Mouse (Mus musculus) MEL (cell line): ENCODE measurements around the gene Eif4e3. TPM values are rescaled to one million over a fixed set of nuclear protein-coding genes. Genes with fewer than 3 reads are reported as not detected.

Experiments
- DNase-seq: peaks from one replicate; pipeline ENCODE4 v3.0.0; 2011; ENCODE audit warnings: low read depth, low spot score
- H3K27ac ChIP-seq: 2 replicates; pipeline ENCODE4 v1.5.1; 2012; ENCODE audit warnings: low read depth, mild to moderate bottlenecking, control low read depth, low read length, moderate library complexity; ENCODE audit not compliant: control insufficient read depth
- H3K27me3 ChIP-seq, 2 experiments: fragments of 150-350 bp in 1 of 2; sonication (generic) in 1 of 2; 2 replicates each; pipeline ENCODE4 v1.6.1; 2012; ENCODE audit warnings: low read length in 2 of 2, mild to moderate bottlenecking in 2 of 2, improper control_type of control experiment in 1 of 2, moderate library complexity in 1 of 2; ENCODE audit not compliant: insufficient read depth in 2 of 2, control insufficient read depth in 1 of 2
- H3K36me3 ChIP-seq, 2 experiments: 2 replicates each; pipeline ENCODE4 v1.6.1; 2012 to 2014; ENCODE audit warnings: low read length in 2 of 2, improper control_type of control experiment in 1 of 2, inconsistent platforms in 1 of 2, mild to moderate bottlenecking in 1 of 2; ENCODE audit not compliant: insufficient read depth in 2 of 2, control insufficient read depth in 1 of 2
- H3K4me1 ChIP-seq, 2 experiments: fragments of 150-350 bp in 1 of 2; sonication (generic) in 1 of 2; 2 replicates each; pipeline ENCODE4 v1.6.1; 2012; ENCODE audit warnings: low read length in 2 of 2, improper control_type of control experiment in 1 of 2, mild to moderate bottlenecking in 1 of 2; ENCODE audit not compliant: insufficient read depth in 2 of 2, control insufficient read depth in 1 of 2
- H3K4me3 ChIP-seq, 2 experiments: fragments of 150-350 bp in 1 of 2; sonication (generic) in 1 of 2; 2 replicates each; pipeline ENCODE4 v1.5.1; 2012; ENCODE audit warnings: low read depth in 2 of 2, low read length in 2 of 2, mild to moderate bottlenecking in 2 of 2, moderate library complexity in 2 of 2, control low read depth in 1 of 2, improper control_type of control experiment in 1 of 2; ENCODE audit not compliant: control insufficient read depth in 1 of 2, insufficient read depth in 1 of 2
- H3K79me2 ChIP-seq: 2 replicates; pipeline ENCODE4 v1.6.1; 2012; ENCODE audit warnings: mild to moderate bottlenecking, low read length, moderate library complexity; ENCODE audit not compliant: control insufficient read depth, poor library complexity, insufficient read depth
- H3K9ac ChIP-seq: 2 replicates; pipeline ENCODE4 v1.6.1; 2012; ENCODE audit warnings: low read depth, mild to moderate bottlenecking, control low read depth, low read length, moderate library complexity; ENCODE audit not compliant: control insufficient read depth, poor library complexity, severe bottlenecking
- H3K9me3 ChIP-seq: fragments of 150-350 bp; sonication (generic); replicated peaks from 2 replicates; pipeline ENCODE4 v1.6.1; 2012; ENCODE audit warnings: mild to moderate bottlenecking, low read length, improper control_type of control experiment, moderate library complexity; ENCODE audit not compliant: insufficient read depth
- CHD1 ChIP-seq: IDR thresholded peaks from 2 replicates; pipeline ENCODE4 v1.6.1; 2012; ENCODE audit warnings: low read depth, mild to moderate bottlenecking, inconsistent platforms, low read length, improper control_type of control experiment
- E2F4 ChIP-seq: IDR thresholded peaks from 2 replicates; pipeline ENCODE4 v1.6.1; 2011; ENCODE audit warnings: low read depth, low read length, improper control_type of control experiment, borderline replicate concordance
- ETS1 ChIP-seq: IDR thresholded peaks from 2 replicates; pipeline ENCODE4 v1.6.1; 2012; ENCODE audit warnings: low read depth, mild to moderate bottlenecking, inconsistent platforms, low read length, improper control_type of control experiment, moderate library complexity
- GABPA ChIP-seq: IDR thresholded peaks from 2 replicates; pipeline ENCODE4 v1.6.1; 2012; ENCODE audit warnings: low read depth, mild to moderate bottlenecking, inconsistent platforms, low read length, improper control_type of control experiment, moderate library complexity
- HCFC1 ChIP-seq: IDR thresholded peaks from 2 replicates; pipeline ENCODE4 v1.6.1; 2012; ENCODE audit warnings: low read depth, mild to moderate bottlenecking, inconsistent platforms, low read length, improper control_type of control experiment, moderate library complexity
- JUND ChIP-seq: IDR thresholded peaks from 2 replicates; pipeline ENCODE4 v1.6.1; 2011; ENCODE audit warnings: low read depth, mild to moderate bottlenecking, improper control_type of control experiment, low read length
- MAX ChIP-seq: IDR thresholded peaks from 2 replicates; pipeline ENCODE4 v1.6.1; 2011; ENCODE audit warnings: low read length, improper control_type of control experiment
- MAZ ChIP-seq: IDR thresholded peaks from 2 replicates; pipeline ENCODE4 v1.6.1; 2012; ENCODE audit warnings: low read depth, mild to moderate bottlenecking, inconsistent platforms, low read length, improper control_type of control experiment
- MEF2A ChIP-seq: IDR thresholded peaks from 2 replicates; pipeline ENCODE4 v1.6.1; 2014; ENCODE audit warnings: low read depth, mild to moderate bottlenecking, inconsistent platforms, low read length, improper control_type of control experiment; ENCODE audit not compliant: poor library complexity, insufficient replicate concordance, severe bottlenecking; ENCODE audit errors: extremely low read depth
- MYB ChIP-seq: IDR thresholded peaks from 2 replicates; pipeline ENCODE4 v1.6.1; 2011; ENCODE audit warnings: mild to moderate bottlenecking, low read depth, low read length, improper control_type of control experiment
- NELFE ChIP-seq: IDR thresholded peaks from 2 replicates; pipeline ENCODE4 v1.6.1; 2011; ENCODE audit warnings: low read depth, low read length, improper control_type of control experiment
- NRF1 ChIP-seq: IDR thresholded peaks from 2 replicates; pipeline ENCODE4 v1.6.1; 2014; ENCODE audit warnings: low read depth, mild to moderate bottlenecking, inconsistent platforms, low read length, improper control_type of control experiment, moderate library complexity; ENCODE audit not compliant: poor library complexity, insufficient read depth, severe bottlenecking
- POLR2A ChIP-seq, 2 experiments: IDR thresholded peaks; 2 replicates each; pipeline ENCODE4 v1.6.1; 2011 to 2012; ENCODE audit warnings: low read length in 2 of 2, mild to moderate bottlenecking in 2 of 2, control low read depth in 1 of 2, improper control_type of control experiment in 1 of 2, low read depth in 1 of 2, moderate library complexity in 1 of 2; ENCODE audit not compliant: control insufficient read depth in 1 of 2, insufficient read depth in 1 of 2, poor library complexity in 1 of 2
- POLR2AphosphoS2 ChIP-seq: IDR thresholded peaks from 2 replicates; pipeline ENCODE4 v1.6.1; 2011; ENCODE audit warnings: low read length, improper control_type of control experiment
- POLR2AphosphoS5 ChIP-seq: IDR thresholded peaks from 2 replicates; pipeline ENCODE4 v1.6.1; 2012; ENCODE audit warnings: low read depth, borderline replicate concordance, mild to moderate bottlenecking, inconsistent platforms, low read length, moderate library complexity, mixed read lengths
- RCOR1 ChIP-seq: IDR thresholded peaks from 2 replicates; pipeline ENCODE4 v1.6.1; 2012; ENCODE audit warnings: low read depth, mild to moderate bottlenecking, inconsistent platforms, low read length, improper control_type of control experiment
- SIN3A ChIP-seq: IDR thresholded peaks from 2 replicates; pipeline ENCODE4 v1.6.1; 2012; ENCODE audit warnings: low read length, improper control_type of control experiment, inconsistent platforms
- SMC3 ChIP-seq: IDR thresholded peaks from 2 replicates; pipeline ENCODE4 v1.6.1; 2011; ENCODE audit warnings: low read depth, low read length, improper control_type of control experiment
- TAL1 ChIP-seq: IDR thresholded peaks from 2 replicates; pipeline ENCODE4 v1.6.1; 2012; ENCODE audit warnings: mild to moderate bottlenecking, inconsistent platforms, low read length, moderate library complexity, mixed read lengths
- TBP ChIP-seq: IDR thresholded peaks from 2 replicates; pipeline ENCODE4 v1.8.0; 2011; ENCODE audit warnings: low read depth, low read length, improper control_type of control experiment
- UBTF ChIP-seq: IDR thresholded peaks from 2 replicates; pipeline ENCODE4 v1.6.1; 2012; ENCODE audit warnings: low read depth, mild to moderate bottlenecking, inconsistent platforms, low read length, improper control_type of control experiment, moderate library complexity, borderline replicate concordance; ENCODE audit not compliant: insufficient read depth
- USF1 ChIP-seq: IDR thresholded peaks from 2 replicates; pipeline ENCODE4 v1.6.1; 2014; ENCODE audit warnings: low read depth, mild to moderate bottlenecking, inconsistent platforms, low read length, improper control_type of control experiment, moderate library complexity
- USF2 ChIP-seq, 2 experiments: IDR thresholded peaks; 2 replicates each; pipeline ENCODE4 v1.6.1; 2011 to 2012; ENCODE audit warnings: improper control_type of control experiment in 2 of 2, low read length in 2 of 2, borderline replicate concordance in 1 of 2, inconsistent platforms in 1 of 2, low read depth in 1 of 2, mild to moderate bottlenecking in 1 of 2; ENCODE audit not compliant: insufficient read depth in 1 of 2
- ZC3H11A ChIP-seq: IDR thresholded peaks from 2 replicates; pipeline ENCODE4 v1.6.1; 2012; ENCODE audit warnings: low read depth, mild to moderate bottlenecking, inconsistent platforms, low read length, improper control_type of control experiment
- polyA plus RNA-seq, 2 experiments: library from polyadenylated mRNA; stranded (reverse) in 1 of 2; unstranded in 1 of 2; fragments of >175 nt in 1 of 2; fragments of >200 nt in 1 of 2; gene quantifications; 2 replicates each; pipeline versions ENCODE4 v1.2.1 to v1.2.4; 2012; ENCODE audit warnings: low replicate concordance in 2 of 2, low read depth in 1 of 2; ENCODE audit not compliant: insufficient read length in 2 of 2, insufficient read depth in 1 of 2, missing spikeins in 1 of 2
- total RNA-seq: library from RNA; depleted of rRNA; stranded (reverse); fragments of 300-350 nt; gene quantifications from 2 replicates; pipeline ENCODE4 v1.2.3, GENCODE M21; 2012

Eif4e3 gene
- total and polyA plus RNA-seq, 3 experiments, result not detected

GRCm38 (mm10) chr6:99599651-99600050, 66.9 kb downstream of the Eif4e3 start:
- H3K4me3 ChIP-seq, result no peak overlapping the region
- TF ChIP-seq TAL1 (no peak), NRF1 (no peak), GABPA (no peak), ZC3H11A (no peak), MAX (no peak), NELFE (no peak), MYB (no peak), POLR2A (IDR thresholded peaks at IDR 0.05; ENCODE audit: control insufficient read depth in 1 of 2, insufficient read depth in 1 of 2, low read depth in 1 of 2, low read length in 2 of 2, poor library complexity in 1 of 2) (no peak), USF1 (no peak), JUND (no peak)
- TF ChIP-seq, all 39 proteins: peak for 0
- no peak overlapping the region for H3K27ac ChIP-seq
- no peak for DNase-seq
- no peaks in the 10 kb centered on the region for H3K79me2 ChIP-seq
- no peaks in the 10 kb centered on the region for H3K4me1 ChIP-seq
- H3K27me3 ChIP-seq, result peaks cover 0 to 3% of the 10 kb centered on the region in 2 experiments; a peak in 2 of 4 replicates
- H3K9me3 ChIP-seq, result no peaks in the 10 kb centered on the region
- no peak overlapping the region for H3K9ac ChIP-seq
- no peaks in the 10 kb centered on the region for H3K36me3 ChIP-seq

- DNase-seq, result no peak
- Histone ChIP-seq H3K4me1 (no peaks in the 10 kb centered on the region), H3K36me3 (no peaks in the 10 kb centered on the region), H3K27ac (no peak overlapping the region), H3K9ac (no peak overlapping the region), H3K9me3 (no peaks in the 10 kb centered on the region), H3K27me3 (peaks cover 0 to 3% of the 10 kb centered on the region in 2 experiments; a peak in 2 of 4 replicates), H3K79me2 (no peaks in the 10 kb centered on the region), H3K4me3 (no peak overlapping the region)
- TF ChIP-seq SMC3 (no peak), ETS1 (no peak), ZC3H11A (no peak), MEF2A (no peak), MAZ (no peak), POLR2AphosphoS2 (no peak), USF2 (IDR thresholded peaks at IDR 0.05; ENCODE audit: borderline replicate concordance in 1 of 2, insufficient read depth in 1 of 2, low read depth in 1 of 2, low read length in 2 of 2) (no peak), HCFC1 (no peak), JUND (no peak), RCOR1 (no peak), POLR2AphosphoS5 (no peak), UBTF (no peak), SIN3A (no peak), CHD1 (no peak), E2F4 (no peak), NELFE (no peak), TBP (no peak)
These were observed 67.3 kb downstream of the Eif4e3 start for GRCm38 (mm10) chr6:99599229-99599628.
